Mouse (Mus musculus) cortical plate, adult 2 months (tissue): ENCODE data around the gene Pigyl. TPM values are rescaled to one million over a fixed set of nuclear protein-coding genes. Genes with fewer than 3 reads are reported as not detected.

ENCODE experiments used
- H3K27ac ChIP-seq: fragments of 200-500 bp; 2 replicates; pipeline ENCODE4 v1.5.1; 2012; ENCODE audit warnings: low read length, control low read depth, inconsistent platforms; ENCODE audit not compliant: insufficient read depth
- H3K4me1 ChIP-seq: fragments of 200-500 bp; 2 replicates; pipeline ENCODE4 v1.6.1; 2011; ENCODE audit warnings: low read length; ENCODE audit not compliant: control insufficient read depth, insufficient read depth
- H3K4me3 ChIP-seq: fragments of 200-500 bp; 2 replicates; pipeline ENCODE4 v1.5.1; 2011; ENCODE audit warnings: mild to moderate bottlenecking, low read length, control low read depth; ENCODE audit not compliant: insufficient read depth
- CTCF ChIP-seq: fragments of 200-500 bp; IDR thresholded peaks from 2 replicates; pipeline ENCODE4 v1.5.1; 2011; ENCODE audit warnings: mild to moderate bottlenecking, control low read depth, low read length; ENCODE audit not compliant: insufficient read depth; ENCODE audit errors: extremely low read depth
- POLR2A ChIP-seq: fragments of 200-500 bp; IDR thresholded peaks from 2 replicates; pipeline ENCODE4 v1.6.1; 2011; ENCODE audit warnings: mild to moderate bottlenecking, low read length, control low read depth; ENCODE audit not compliant: insufficient read depth; ENCODE audit errors: extremely low read depth
- polyA plus RNA-seq: library from polyadenylated mRNA; depleted of rRNA; stranded (reverse); fragments of >200 nt; gene quantifications from 2 replicates; pipeline ENCODE4 v1.2.3, GENCODE M21; 2012; rRNA removed

Gene Pigyl
- polyA plus RNA-seq, 1 experiment = 97.3 TPM

DNA sequence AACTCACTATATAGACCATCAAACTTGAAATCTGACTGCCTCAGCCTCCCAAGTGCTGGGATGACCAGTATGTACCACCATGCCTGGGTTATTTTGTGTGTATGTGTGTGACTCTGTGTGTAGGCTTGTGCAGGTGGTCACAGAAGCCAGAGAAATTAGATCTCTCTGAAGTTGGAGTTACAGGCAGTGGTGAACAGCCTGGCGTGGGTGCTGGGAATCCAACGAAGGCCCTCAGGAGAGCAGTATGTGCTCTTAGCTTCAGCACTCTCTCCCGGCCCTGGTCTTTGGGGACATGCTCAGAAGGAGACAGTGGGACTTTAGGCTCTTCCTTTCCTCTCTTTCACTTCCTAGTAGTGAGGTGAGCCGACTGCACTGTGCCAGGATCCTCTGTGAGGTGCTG is 15.7 kb downstream of the Pigyl start:
- Histone ChIP-seq H3K4me1 (no peaks in the 10 kb centered on the region), H3K27ac (no peak overlapping the region), H3K4me3 (no peak overlapping the region)
- TF ChIP-seq POLR2A (no peak), CTCF (no peak)

DNA sequence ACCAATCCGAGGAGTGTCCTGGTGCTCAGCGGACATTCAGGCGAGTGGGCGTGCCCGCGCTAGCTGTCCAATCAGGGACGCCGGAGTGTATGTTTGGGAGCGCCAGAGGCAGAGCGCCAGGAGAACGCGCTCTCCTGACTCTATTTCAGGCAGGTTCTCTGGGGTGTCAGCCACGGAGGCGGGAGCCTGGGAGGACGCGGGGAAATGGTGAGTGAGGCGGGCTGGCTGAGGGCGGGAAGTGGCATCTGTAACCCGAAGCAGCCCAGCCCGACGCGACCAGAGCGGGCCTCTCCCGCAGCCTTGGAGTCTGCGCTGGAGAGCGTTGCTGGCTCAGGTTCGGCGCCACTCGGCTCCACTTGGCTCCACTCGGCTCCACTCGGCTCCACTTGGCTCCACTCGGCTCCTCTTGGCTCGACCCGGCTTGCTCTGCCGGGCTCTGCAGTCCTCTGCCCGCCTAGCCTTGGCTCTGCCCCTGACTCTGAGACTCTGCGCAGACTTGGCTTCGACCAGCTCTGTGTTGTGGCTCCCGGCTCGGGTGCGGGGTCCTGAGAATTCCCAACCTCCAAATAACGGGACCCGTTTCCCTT is 31.5 kb downstream of the Pigyl start, which contains the start of gene Zfp872:
Gene Zfp872 (plus strand): TSS at position 66 of the 587 bp plus-strand sequence.
- H3K27ac ChIP-seq = no peak within 1 kb of the TSS
- no peak for TF ChIP-seq CTCF
- TF ChIP-seq POLR2A = no peak
- peak within 1 kb of the TSS; percentile 27; the same call in 1 of the 2 replicates for H3K4me3 ChIP-seq
- no peaks in the 10 kb centered on the region for H3K4me1 ChIP-seq

DNA sequence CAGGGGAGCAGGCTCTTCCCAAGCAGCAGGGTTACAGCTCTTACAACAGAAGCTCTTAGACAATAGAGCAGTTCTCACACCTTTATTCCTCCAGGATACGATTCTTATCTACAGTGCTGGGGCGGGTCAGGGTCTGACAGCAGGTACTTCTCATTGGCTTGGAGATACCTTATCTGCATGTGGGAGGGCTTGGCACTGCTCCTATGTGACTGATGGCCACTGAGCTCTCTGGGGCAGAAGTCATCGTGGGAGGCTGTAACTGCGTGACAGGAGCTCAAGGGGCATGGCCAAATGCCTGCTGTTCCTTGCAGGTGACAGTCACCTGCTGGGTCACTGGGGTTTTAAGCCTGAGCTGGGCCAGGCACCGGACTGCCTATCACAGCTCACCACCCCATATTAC is 39.8 kb downstream of the Pigyl start:
- no peaks in the 10 kb centered on the region for H3K4me1 ChIP-seq
- no peak overlapping the region for H3K4me3 ChIP-seq
- TF ChIP-seq CTCF (no peak), POLR2A (no peak)
- no peak overlapping the region for H3K27ac ChIP-seq

Other genes with a start within 250 kb of the Pigyl start
- 14.3 and 15.6 TPM in 2 replicates for gene Rab3d, start 238.7 kb upstream of the Pigyl start, polyA plus RNA-seq
- gene Ccdc159, start 229.4 kb upstream of the Pigyl start, polyA plus RNA-seq = 24.4 and 27.3 TPM in 2 replicates
- gene Tmem205, start 229.3 kb upstream of the Pigyl start, polyA plus RNA-seq = 57.0 and 57.7 TPM in 2 replicates
- gene Plppr2, start 219.8 kb upstream of the Pigyl start, polyA plus RNA-seq = 183 and 199 TPM in 2 replicates
- gene Swsap1, start 201.1 kb upstream of the Pigyl start, polyA plus RNA-seq = 7.3 and 8.1 TPM in 2 replicates
- gene Epor, start 193.3 kb upstream of the Pigyl start, polyA plus RNA-seq = 12.6 and 15.3 TPM in 2 replicates
- gene Rgl3, start 167.4 kb upstream of the Pigyl start, polyA plus RNA-seq = 5.2 and 5.4 TPM in 2 replicates
- 7.7 and 7.9 TPM in 2 replicates for gene Ccdc151, start 154.2 kb upstream of the Pigyl start, polyA plus RNA-seq
- gene Prkcsh, start 154.0 kb upstream of the Pigyl start, polyA plus RNA-seq = 99.1 and 103 TPM in 2 replicates
- gene Elavl3, start 104.8 kb upstream of the Pigyl start, polyA plus RNA-seq = 115 and 117 TPM in 2 replicates
- 0.21 TPM in 1 of 2 replicates, not detected in the other for gene Gm49318, start 85.6 kb upstream of the Pigyl start, polyA plus RNA-seq
- 34.6 and 36.4 TPM in 2 replicates for gene Zfp653, start 85.5 kb upstream of the Pigyl start, polyA plus RNA-seq
- gene Ecsit, start 71.4 kb upstream of the Pigyl start, polyA plus RNA-seq = 57.4 and 62.3 TPM in 2 replicates
- 1.2 and 2.2 TPM in 2 replicates for gene Cnn1, start 57.6 kb upstream of the Pigyl start, polyA plus RNA-seq
- 122 and 131 TPM in 2 replicates for gene Elof1, start 39.7 kb upstream of the Pigyl start, polyA plus RNA-seq
- gene Acp5, start 21.1 kb upstream of the Pigyl start, polyA plus RNA-seq = 0.71 and 0.76 TPM in 2 replicates
- gene Zfp872, start 31.2 kb downstream of the Pigyl start, polyA plus RNA-seq = 0.04 and 0.08 TPM in 2 replicates
- 18.2 and 18.3 TPM in 2 replicates for gene Zfp809, start 68.9 kb downstream of the Pigyl start, polyA plus RNA-seq
- 1.8 and 2.1 TPM in 2 replicates for gene Zfp599, start 103.0 kb downstream of the Pigyl start, polyA plus RNA-seq
- 15.7 and 18.7 TPM in 2 replicates for gene Zfp810, start 150.8 kb downstream of the Pigyl start, polyA plus RNA-seq
- 10.5 and 14.0 TPM in 2 replicates for gene Anln, start 232.3 kb downstream of the Pigyl start, polyA plus RNA-seq